In genomic region chr8:9303526-9304135, GRCm38 (mm10) we compare ENCODE assay signal across 13 mouse cellular contexts.
"Had no signal": no experiment of that assay in that cellular context is flagged by ENCODE, and none has a peak within 500 bp of the region (broad histone marks: within the 10 kb centered on the region; RNA-seq: fewer than 3 reads in every experiment).

No protein-coding gene starts in this region.

- H3K27ac ChIP-seq: limb, embryonic 15.5 days; liver, embryonic 12.5 days; neural tube, embryonic 15.5 days; stomach, embryonic 15.5 days had no signal

- H3K9ac ChIP-seq: limb, embryonic 15.5 days; liver, embryonic 12.5 days; lung, embryonic 14.5 days; neural tube, embryonic 15.5 days; stomach, embryonic 15.5 days had no signal

- H3K36me3 ChIP-seq: limb, embryonic 15.5 days; liver, embryonic 12.5 days; neural tube, embryonic 15.5 days; stomach, embryonic 15.5 days had no signal

- DNase-seq: kidney, adult 8-10 months; kidney, postnatal 25 days; lung, embryonic 14.5 days; lung, postnatal 10 days; lung, postnatal 4 days; right cerebral cortex, postnatal 14 days; thymus, adult 2 months; thymus, postnatal 36 days had no signal

- H3K27me3 ChIP-seq: limb, embryonic 15.5 days; liver, embryonic 12.5 days; neural tube, embryonic 15.5 days; stomach, embryonic 15.5 days had no signal

- ATAC-seq: liver, embryonic 12.5 days had no signal

- H3K9me3 ChIP-seq: limb, embryonic 15.5 days; liver, embryonic 12.5 days; neural tube, embryonic 15.5 days; stomach, embryonic 15.5 days had no signal

- H3K4me2 ChIP-seq: limb, embryonic 15.5 days; liver, embryonic 12.5 days; lung, embryonic 14.5 days; neural tube, embryonic 15.5 days; stomach, embryonic 15.5 days had no signal

- H3K4me3 ChIP-seq: limb, embryonic 15.5 days; liver, embryonic 12.5 days; myocyte; neural tube, embryonic 15.5 days; stomach, embryonic 15.5 days had no signal

- H3K4me1 ChIP-seq: limb, embryonic 15.5 days; liver, embryonic 12.5 days; neural tube, embryonic 15.5 days; stomach, embryonic 15.5 days had no signal
